Mouse (Mus musculus): ENCODE data around the gene Gm9918.

DNA sequence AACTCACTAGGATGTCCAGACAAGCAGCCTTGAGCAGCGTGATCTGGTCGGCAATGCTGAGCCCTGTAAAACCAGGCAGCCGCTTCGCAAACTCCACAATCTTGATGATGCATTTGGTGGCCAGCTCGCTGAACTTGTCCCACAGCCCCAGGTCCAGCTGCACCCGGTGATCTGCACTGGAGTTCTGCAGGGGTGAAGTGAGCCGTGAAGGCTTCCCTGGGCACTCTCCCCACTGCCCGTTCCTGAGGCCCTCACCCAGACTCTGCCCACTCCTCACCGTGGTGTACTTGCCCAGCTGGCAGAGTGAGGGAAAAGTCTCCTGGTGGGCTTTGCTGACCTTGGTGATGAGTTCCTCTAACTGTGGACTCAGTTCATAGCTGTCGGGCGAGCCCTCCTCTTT is 30.5 kb upstream of the Gm9918 start:
- TF ChIP-seq GATA1 (IDR thresholded peaks at IDR 0.05; ENCODE audit: borderline replicate concordance, low read length) = no peak
- no peak for TF ChIP-seq CTCF (IDR thresholded peaks at IDR 0.05; ENCODE audit: low read depth, low read length)
- TF ChIP-seq POLR2AphosphoS5 (IDR thresholded peaks at IDR 0.05; ENCODE audit: insufficient replicate concordance, low read depth, low read length) = no peak
- no peak for TF ChIP-seq TAL1 (conservative IDR thresholded peaks at IDR 0.05; ENCODE audit: low read depth, low read length)
